Mouse (Mus musculus): ENCODE results near the gene Csf1. TPM values are rescaled to one million over a fixed set of nuclear protein-coding genes. Genes with fewer than 3 reads are reported as not detected.

The Csf1 gene
- total RNA-seq, 1 experiment, result 34.0 TPM

DNA sequence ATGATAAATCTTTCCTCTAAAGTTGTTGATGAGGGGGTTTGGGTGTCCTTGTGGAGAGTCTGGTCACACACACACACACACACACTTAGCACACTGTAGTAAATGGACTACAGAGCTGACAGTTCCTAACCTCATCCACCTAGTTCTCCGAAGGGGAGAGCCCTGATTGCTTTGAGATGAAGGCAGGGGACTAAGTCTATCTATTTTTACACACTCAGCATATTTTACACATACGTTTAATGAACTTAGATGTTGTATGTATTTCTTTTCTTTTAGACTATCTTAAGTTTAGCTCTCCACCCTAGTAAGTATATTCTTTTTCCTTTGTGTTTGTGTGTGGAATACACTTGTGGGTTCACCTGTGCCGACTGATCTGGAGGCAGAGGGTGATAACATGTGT, 34.6 kb upstream of the Csf1 start:
- peaks cover 0 to 4% of the 10 kb centered on the region in 2 experiments; a peak in 1 of 4 replicates for H3K4me1 ChIP-seq (ENCODE audit: control insufficient read depth in 2 of 2, insufficient read depth in 2 of 2, low read length in 2 of 2, poor library complexity in 1 of 2)
- no peak overlapping the region for H3K27ac ChIP-seq (ENCODE audit: insufficient read depth, low read depth, low read length, poor library complexity, severe bottlenecking)
- H3K36me3 ChIP-seq (ENCODE audit: control insufficient read depth, insufficient read depth, low read length, poor library complexity, severe bottlenecking), result no peaks in the 10 kb centered on the region
- TF ChIP-seq HCFC1 (IDR thresholded peaks at IDR 0.05; ENCODE audit: borderline replicate concordance, insufficient read depth, low read length) (no peak), MAFK (IDR thresholded peaks at IDR 0.05; ENCODE audit: insufficient read depth, low read depth, low read length) (0 out of 2 replicates have a peak, but pooled peaks have one; percentile 59)
- no peak overlapping the region for H3K4me3 ChIP-seq (ENCODE audit: insufficient read depth in 1 of 2, low read depth in 1 of 2, low read length in 2 of 2, poor library complexity in 1 of 2, severe bottlenecking in 1 of 2)
- in situ Hi-C loops (cut with MboI; ENCODE audit: low sequenced_read_pairs in 2 of 2, unreplicated experiment in 2 of 2), result no loop called here
- H3K9ac ChIP-seq (ENCODE audit: insufficient read depth, low read depth, low read length, poor library complexity, severe bottlenecking), result no peak overlapping the region
- H3K9me3 ChIP-seq (ENCODE audit: control insufficient read depth, insufficient read depth, low read depth, low read length), result no peaks in the 10 kb centered on the region
- DNase-seq (ENCODE audit: low read depth, low spot score), result no peak

DNA sequence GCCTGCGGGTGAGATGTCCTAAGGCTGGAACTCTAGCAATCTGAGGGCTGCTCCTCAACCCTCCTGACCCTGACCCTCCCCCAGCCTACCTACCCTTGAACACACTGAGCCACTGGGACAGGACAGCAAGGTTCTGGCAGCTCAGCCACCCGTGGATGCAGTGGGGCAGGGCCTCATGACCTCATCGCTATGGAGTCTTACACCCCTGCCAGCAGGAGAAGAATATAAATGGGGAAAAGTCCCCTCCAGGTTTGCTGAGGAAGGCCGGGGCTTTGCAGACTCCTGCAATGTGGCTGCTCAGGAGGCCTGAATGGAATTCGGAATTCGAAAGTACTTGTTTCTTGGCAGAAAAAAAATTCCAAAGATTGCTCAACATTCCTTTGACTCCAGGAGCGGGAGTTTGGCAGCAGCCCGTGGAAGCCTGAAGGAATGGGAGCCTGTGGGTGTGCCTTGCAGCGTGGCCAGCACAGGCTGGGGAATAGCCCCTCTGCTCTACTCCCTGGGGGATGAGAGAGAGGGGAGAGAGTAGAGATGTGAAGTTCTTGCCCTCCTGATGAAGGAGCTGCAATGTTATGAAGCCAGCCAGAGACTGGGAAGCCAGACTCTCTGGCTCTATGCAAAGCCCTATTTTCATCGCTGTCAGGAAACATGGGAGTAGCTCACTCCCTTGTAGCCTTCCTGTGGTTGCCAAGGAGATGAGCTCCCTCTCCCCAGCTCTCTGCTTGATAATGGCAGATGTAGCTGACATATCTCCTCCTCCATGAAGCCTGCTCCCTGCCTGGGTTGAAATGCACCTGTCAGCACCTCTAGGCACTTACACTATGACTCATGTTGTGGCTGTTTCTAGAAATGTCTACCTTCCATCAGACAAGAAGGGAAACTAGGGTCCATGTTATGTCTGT, 33.3 kb upstream of the Csf1 start:
- Histone ChIP-seq H3K9me3 (ENCODE audit: control insufficient read depth, insufficient read depth, low read depth, low read length) (no peaks in the 10 kb centered on the region), H3K9ac (ENCODE audit: insufficient read depth, low read depth, low read length, poor library complexity, severe bottlenecking) (no peak overlapping the region), H3K27ac (ENCODE audit: insufficient read depth, low read depth, low read length, poor library complexity, severe bottlenecking) (no peak overlapping the region), H3K36me3 (ENCODE audit: control insufficient read depth, insufficient read depth, low read length, poor library complexity, severe bottlenecking) (no peaks in the 10 kb centered on the region), H3K4me3 (ENCODE audit: insufficient read depth in 1 of 2, low read depth in 1 of 2, low read length in 2 of 2, poor library complexity in 1 of 2, severe bottlenecking in 1 of 2) (no peak overlapping the region), H3K4me1 (ENCODE audit: control insufficient read depth in 2 of 2, insufficient read depth in 2 of 2, low read length in 2 of 2, poor library complexity in 1 of 2) (peaks cover 0 to 4% of the 10 kb centered on the region in 2 experiments; a peak in 1 of 4 replicates)
- TF ChIP-seq CHD2 (IDR thresholded peaks at IDR 0.05; ENCODE audit: low read depth, low read length), result no peak
- TF ChIP-seq HCFC1 (IDR thresholded peaks at IDR 0.05; ENCODE audit: borderline replicate concordance, insufficient read depth, low read length), result no peak
- no peak for TF ChIP-seq ZC3H11A (IDR thresholded peaks at IDR 0.05; ENCODE audit: borderline replicate concordance, low read depth, low read length)
- TF ChIP-seq MAFK (IDR thresholded peaks at IDR 0.05; ENCODE audit: insufficient read depth, low read depth, low read length), result no peak
- TF ChIP-seq ZNF384 (IDR thresholded peaks at IDR 0.05; ENCODE audit: low read depth, low read length), result no peak
- in situ Hi-C loops (cut with MboI; ENCODE audit: low sequenced_read_pairs in 2 of 2, unreplicated experiment in 2 of 2), result no loop called here
- DNase-seq (ENCODE audit: low read depth, low spot score), result no peak

DNA sequence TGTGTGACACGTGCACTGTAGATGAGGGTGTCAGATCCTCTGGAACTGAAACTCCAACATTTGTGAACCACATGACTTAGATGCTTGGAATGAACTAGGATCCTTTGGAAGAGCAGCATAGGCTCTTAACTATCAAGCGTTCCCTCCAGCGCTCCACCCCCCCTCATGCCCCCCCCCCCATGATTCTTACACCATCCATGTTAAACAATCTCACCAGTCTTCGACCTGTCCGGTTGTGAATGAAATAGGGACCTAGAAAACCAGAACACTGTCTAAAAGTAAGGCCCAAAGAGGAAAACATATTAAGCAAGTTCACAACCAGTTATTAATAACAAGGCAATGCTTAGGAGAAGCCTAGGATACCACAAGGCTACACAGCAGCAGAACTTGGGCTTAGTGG, 32.5 kb upstream of the Csf1 start:
- no peaks in the 10 kb centered on the region for H3K36me3 ChIP-seq (ENCODE audit: control insufficient read depth, insufficient read depth, low read length, poor library complexity, severe bottlenecking)
- H3K4me1 ChIP-seq (ENCODE audit: control insufficient read depth in 2 of 2, insufficient read depth in 2 of 2, low read length in 2 of 2, poor library complexity in 1 of 2), result peaks cover 0 to 5% of the 10 kb centered on the region in 2 experiments; a peak in 1 of 4 replicates
- TF ChIP-seq MAFK (IDR thresholded peaks at IDR 0.05; ENCODE audit: insufficient read depth, low read depth, low read length), result no peak
- no peak for TF ChIP-seq CHD2 (IDR thresholded peaks at IDR 0.05; ENCODE audit: low read depth, low read length)
- H3K4me3 ChIP-seq (ENCODE audit: insufficient read depth in 1 of 2, low read depth in 1 of 2, low read length in 2 of 2, poor library complexity in 1 of 2, severe bottlenecking in 1 of 2), result no peak overlapping the region
- no peak for DNase-seq (ENCODE audit: low read depth, low spot score)
- in situ Hi-C loops (cut with MboI; ENCODE audit: low sequenced_read_pairs in 2 of 2, unreplicated experiment in 2 of 2), result no loop called here
- no peak overlapping the region for H3K27ac ChIP-seq (ENCODE audit: insufficient read depth, low read depth, low read length, poor library complexity, severe bottlenecking)
- no peaks in the 10 kb centered on the region for H3K9me3 ChIP-seq (ENCODE audit: control insufficient read depth, insufficient read depth, low read depth, low read length)
- no peak overlapping the region for H3K9ac ChIP-seq (ENCODE audit: insufficient read depth, low read depth, low read length, poor library complexity, severe bottlenecking)

DNA sequence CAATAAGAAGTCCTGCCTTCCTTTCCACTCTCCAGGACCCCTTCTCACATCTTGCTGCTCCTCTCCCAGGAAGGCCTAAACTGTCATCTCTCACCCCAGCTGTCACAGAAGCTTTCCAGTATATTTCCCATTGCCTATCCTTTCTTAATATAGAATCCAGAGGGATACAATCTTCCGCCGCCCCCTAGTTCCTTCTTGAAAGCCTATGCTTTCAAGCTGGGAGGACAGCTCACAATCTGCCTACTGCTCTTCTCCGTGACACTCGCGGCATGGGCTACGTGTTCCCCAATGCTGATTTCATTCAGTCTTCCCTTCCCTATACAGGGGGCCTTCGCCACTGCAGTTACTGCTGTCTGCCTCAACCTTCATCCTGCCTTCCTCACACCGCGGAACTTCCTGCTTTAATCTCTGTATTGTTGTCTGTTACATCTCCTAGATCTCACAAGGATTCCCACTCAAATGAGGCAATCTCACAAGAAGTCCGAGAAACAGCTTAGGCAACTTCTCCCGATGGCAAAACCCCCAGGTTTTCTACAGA, 30.6 kb upstream of the Csf1 start:
- in situ Hi-C loops (cut with MboI; ENCODE audit: low sequenced_read_pairs in 2 of 2, unreplicated experiment in 2 of 2), result no loop called here
- H3K27ac ChIP-seq (ENCODE audit: insufficient read depth, low read depth, low read length, poor library complexity, severe bottlenecking), result no peak overlapping the region
- no peak overlapping the region for H3K9ac ChIP-seq (ENCODE audit: insufficient read depth, low read depth, low read length, poor library complexity, severe bottlenecking)
- H3K4me1 ChIP-seq (ENCODE audit: control insufficient read depth in 2 of 2, insufficient read depth in 2 of 2, low read length in 2 of 2, poor library complexity in 1 of 2), result peaks cover 0 to 9% of the 10 kb centered on the region in 2 experiments; a peak in 1 of 4 replicates
- DNase-seq (ENCODE audit: low read depth, low spot score), result no peak
- no peak for TF ChIP-seq MAFK (IDR thresholded peaks at IDR 0.05; ENCODE audit: insufficient read depth, low read depth, low read length)
- no peak for TF ChIP-seq CHD2 (IDR thresholded peaks at IDR 0.05; ENCODE audit: low read depth, low read length)
- no peak for TF ChIP-seq ZC3H11A (IDR thresholded peaks at IDR 0.05; ENCODE audit: borderline replicate concordance, low read depth, low read length)
- TF ChIP-seq HCFC1 (IDR thresholded peaks at IDR 0.05; ENCODE audit: borderline replicate concordance, insufficient read depth, low read length), result no peak
- no peak for TF ChIP-seq ZNF384 (IDR thresholded peaks at IDR 0.05; ENCODE audit: low read depth, low read length)
- H3K36me3 ChIP-seq (ENCODE audit: control insufficient read depth, insufficient read depth, low read length, poor library complexity, severe bottlenecking), result no peaks in the 10 kb centered on the region
- H3K9me3 ChIP-seq (ENCODE audit: control insufficient read depth, insufficient read depth, low read depth, low read length), result no peaks in the 10 kb centered on the region
- H3K4me3 ChIP-seq (ENCODE audit: insufficient read depth in 1 of 2, low read depth in 1 of 2, low read length in 2 of 2, poor library complexity in 1 of 2, severe bottlenecking in 1 of 2), result no peak overlapping the region
